Mouse (Mus musculus) myocyte (in vitro differentiated cells): ENCODE measurements at regions not wholly inside any gene's neighbourhood (a gene's known extent, or its start where the extent isn't known, plus 50 kb on each side); places are given as distances from the start of the nearest gene placed in this dataset.

Experiments used
- H3K27me3 ChIP-seq: one replicate; pipeline ENCODE4 v1.6.1; 2011; ENCODE audit not compliant: control insufficient read depth, insufficient read depth, insufficient read length
- H3K36me3 ChIP-seq: one replicate; pipeline ENCODE4 v1.6.1; 2011; ENCODE audit not compliant: control insufficient read depth, insufficient read depth
- H3K4me2 ChIP-seq: one replicate; pipeline ENCODE4 v1.6.1; 2011; ENCODE audit warnings: low read depth, control low read depth
- H3K4me3 ChIP-seq: one replicate; pipeline ENCODE4 v1.5.1; 2011; ENCODE audit warnings: mild to moderate bottlenecking, control low read depth, moderate library complexity
- H3K79me2 ChIP-seq: one replicate; pipeline ENCODE4 v1.6.1; 2011; ENCODE audit not compliant: control insufficient read depth, insufficient read depth
- H3ac ChIP-seq: one replicate; pipeline ENCODE4 v1.6.1; 2011; ENCODE audit not compliant: control insufficient read depth, insufficient read length
- CEBPB ChIP-seq: IDR thresholded peaks from 2 replicates; pipeline ENCODE4 v1.6.1; 2011; ENCODE audit warnings: mild to moderate bottlenecking, moderate library complexity; ENCODE audit not compliant: poor library complexity, insufficient read depth, severe bottlenecking
- E2F4 ChIP-seq: IDR thresholded peaks from one replicate; pipeline ENCODE4 v1.6.1; 2011; ENCODE audit warnings: mild to moderate bottlenecking, control low read depth, moderate library complexity; ENCODE audit not compliant: insufficient read depth
- MAX ChIP-seq: IDR thresholded peaks from one replicate; pipeline ENCODE4 v1.6.1; 2011; ENCODE audit warnings: low read depth, mild to moderate bottlenecking, control low read depth
- MYOD1 ChIP-seq, 3 experiments: IDR thresholded peaks; one replicate each; pipeline ENCODE4 v1.6.1; 2011; ENCODE audit warnings: control low read depth in 2 of 3, low read depth in 2 of 3, mild to moderate bottlenecking in 2 of 3, moderate library complexity in 1 of 3; ENCODE audit not compliant: insufficient read length in 2 of 3, control insufficient read depth in 1 of 3
- MYOG ChIP-seq, 3 experiments: IDR thresholded peaks; one replicate each; pipeline ENCODE4 v1.6.1; 2011; ENCODE audit warnings: control low read depth in 2 of 3, low read depth in 2 of 3, mild to moderate bottlenecking in 2 of 3; ENCODE audit not compliant: insufficient read length in 2 of 3, control insufficient read depth in 1 of 3, insufficient read depth in 1 of 3
- POLR2A ChIP-seq: IDR thresholded peaks from one replicate; pipeline ENCODE4 v1.6.1; 2011; ENCODE audit warnings: low read depth, mild to moderate bottlenecking, control low read depth, moderate library complexity; ENCODE audit not compliant: insufficient read length
- POLR2AphosphoS2 ChIP-seq: IDR thresholded peaks from one replicate; pipeline ENCODE4 v1.6.1; 2011; ENCODE audit warnings: low read depth, control low read depth; ENCODE audit not compliant: insufficient read length
- REST ChIP-seq: IDR thresholded peaks from one replicate; pipeline ENCODE4 v1.6.1; 2011; ENCODE audit warnings: mild to moderate bottlenecking, control low read depth, moderate library complexity; ENCODE audit not compliant: insufficient read depth, insufficient read length
- SRF ChIP-seq: IDR thresholded peaks from one replicate; pipeline ENCODE4 v1.6.1; 2011; ENCODE audit warnings: low read depth; ENCODE audit not compliant: control insufficient read depth, insufficient read length
- TCF12 ChIP-seq: IDR thresholded peaks from one replicate; pipeline ENCODE4 v1.6.1; 2011; ENCODE audit warnings: mild to moderate bottlenecking, control low read depth; ENCODE audit not compliant: poor library complexity, insufficient read depth, severe bottlenecking
- TCF3 ChIP-seq: IDR thresholded peaks from one replicate; pipeline ENCODE4 v1.6.1; 2011; ENCODE audit warnings: low read depth, control low read depth; ENCODE audit not compliant: insufficient read length
- USF1 ChIP-seq: IDR thresholded peaks from one replicate; pipeline ENCODE4 v1.6.1; 2011; ENCODE audit warnings: low read depth, mild to moderate bottlenecking, control low read depth, moderate library complexity

- H3K27me3 ChIP-seq = no peaks in the 10 kb centered on the region
- no peak for TF ChIP-seq REST
- TF ChIP-seq POLR2AphosphoS2 = no peak
- TF ChIP-seq MYOD1 (IDR thresholded peaks at IDR 0.05; ENCODE audit: control insufficient read depth in 1 of 3, insufficient read length in 2 of 3, low read depth in 2 of 3) = no peak
- TF ChIP-seq MYOG (IDR thresholded peaks at IDR 0.05; ENCODE audit: control insufficient read depth in 1 of 3, insufficient read depth in 1 of 3, insufficient read length in 2 of 3, low read depth in 2 of 3) = no peak
- TF ChIP-seq SRF = no peak
- no peak overlapping the region for H3ac ChIP-seq
- H3K79me2 ChIP-seq = no peaks in the 10 kb centered on the region
- no peak overlapping the region for H3K4me3 ChIP-seq
- H3K4me2 ChIP-seq = no peak overlapping the region
- no peaks in the 10 kb centered on the region for H3K36me3 ChIP-seq
Measured at GRCm38 (mm10) chr1:69340481-69340880, 232.6 kb upstream of the Erbb4 start.

GRCm38 (mm10) chr1:69331418-69332254, 223.8 kb upstream of the Erbb4 start:
- no peak for TF ChIP-seq MYOD1 (IDR thresholded peaks at IDR 0.05; ENCODE audit: control insufficient read depth in 1 of 3, insufficient read length in 2 of 3, low read depth in 2 of 3)
- no peak for TF ChIP-seq TCF3
- no peak for TF ChIP-seq MAX
- TF ChIP-seq SRF = no peak
- no peak for TF ChIP-seq CEBPB
- TF ChIP-seq POLR2AphosphoS2 = no peak
- no peak for TF ChIP-seq TCF12
- TF ChIP-seq MYOG (IDR thresholded peaks at IDR 0.05; ENCODE audit: control insufficient read depth in 1 of 3, insufficient read depth in 1 of 3, insufficient read length in 2 of 3, low read depth in 2 of 3) = no peak
- no peak for TF ChIP-seq POLR2A
- TF ChIP-seq E2F4 = no peak
- no peak for TF ChIP-seq REST
- Histone ChIP-seq H3K27me3 (no peaks in the 10 kb centered on the region), H3K79me2 (no peaks in the 10 kb centered on the region), H3ac (no peak overlapping the region), H3K4me2 (peak overlapping the region; percentile 37), H3K4me3 (no peak overlapping the region), H3K36me3 (no peaks in the 10 kb centered on the region)

GRCm38 (mm10) chr1:69329399-69329798, 221.5 kb upstream of the Erbb4 start:
- no peak for TF ChIP-seq CEBPB
- TF ChIP-seq TCF12 = no peak
- no peak for TF ChIP-seq POLR2AphosphoS2
- no peak for TF ChIP-seq MAX
- no peak for TF ChIP-seq MYOG (IDR thresholded peaks at IDR 0.05; ENCODE audit: control insufficient read depth in 1 of 3, insufficient read depth in 1 of 3, insufficient read length in 2 of 3, low read depth in 2 of 3)
- no peak for TF ChIP-seq USF1
- no peak for TF ChIP-seq MYOD1 (IDR thresholded peaks at IDR 0.05; ENCODE audit: control insufficient read depth in 1 of 3, insufficient read length in 2 of 3, low read depth in 2 of 3)
- TF ChIP-seq TCF3 = no peak
- TF ChIP-seq E2F4 = no peak
- TF ChIP-seq POLR2A = no peak
- no peak for TF ChIP-seq SRF
- no peak for TF ChIP-seq REST
- Histone ChIP-seq H3K36me3 (no peaks in the 10 kb centered on the region), H3K4me2 (no peak overlapping the region), H3K79me2 (no peaks in the 10 kb centered on the region), H3ac (no peak overlapping the region), H3K27me3 (no peaks in the 10 kb centered on the region), H3K4me3 (no peak overlapping the region)

- no peak overlapping the region for H3ac ChIP-seq
- TF ChIP-seq POLR2AphosphoS2 (no peak), MYOD1 (IDR thresholded peaks at IDR 0.05; ENCODE audit: control insufficient read depth in 1 of 3, insufficient read length in 2 of 3, low read depth in 2 of 3) (no peak), MYOG (IDR thresholded peaks at IDR 0.05; ENCODE audit: control insufficient read depth in 1 of 3, insufficient read depth in 1 of 3, insufficient read length in 2 of 3, low read depth in 2 of 3) (no peak), E2F4 (no peak), TCF12 (no peak), REST (no peak), POLR2A (no peak), CEBPB (no peak), SRF (no peak), USF1 (no peak), TCF3 (no peak), MAX (no peak)
Measured at GRCm38 (mm10) chr1:69326711-69327110, 218.9 kb upstream of the Erbb4 start.

GRCm38 (mm10) chr1:69319526-69319925, 211.7 kb upstream of the Erbb4 start:
- Histone ChIP-seq H3K4me2 (no peak overlapping the region), H3K79me2 (no peaks in the 10 kb centered on the region), H3K4me3 (no peak overlapping the region), H3K27me3 (no peaks in the 10 kb centered on the region), H3K36me3 (no peaks in the 10 kb centered on the region), H3ac (no peak overlapping the region)
- TF ChIP-seq MAX = no peak
- TF ChIP-seq TCF3 = no peak
- no peak for TF ChIP-seq TCF12
- no peak for TF ChIP-seq POLR2AphosphoS2
- no peak for TF ChIP-seq CEBPB
- no peak for TF ChIP-seq USF1
- TF ChIP-seq MYOG (IDR thresholded peaks at IDR 0.05; ENCODE audit: control insufficient read depth in 1 of 3, insufficient read depth in 1 of 3, insufficient read length in 2 of 3, low read depth in 2 of 3) = no peak
- no peak for TF ChIP-seq POLR2A

More at GRCm38 (mm10) chr1:69326711-69327110, 218.9 kb upstream of the Erbb4 start:
- H3K27me3 ChIP-seq = no peaks in the 10 kb centered on the region
- no peaks in the 10 kb centered on the region for H3K36me3 ChIP-seq
- H3K79me2 ChIP-seq = no peaks in the 10 kb centered on the region
- H3K4me2 ChIP-seq = no peak overlapping the region
- H3K4me3 ChIP-seq = no peak overlapping the region
